Mouse (Mus musculus): ENCODE measurements around the gene Schip1.

Gene Schip1

GRCm38 (mm10) chr3:68592575-68592974, 528.0 kb downstream of the Schip1 start:
- no peak for DNase-seq

- DNase-seq, result no peak
Observed at GRCm38 (mm10) chr3:68593073-68593867, 528.7 kb downstream of the Schip1 start.

GRCm38 (mm10) chr3:68595316-68595925, 530.8 kb downstream of the Schip1 start:
- no peak for DNase-seq

GRCm38 (mm10) chr3:68596938-68597337, 532.3 kb downstream of the Schip1 start:
- DNase-seq, result no peak

GRCm38 (mm10) chr3:68602891-68603290, 538.3 kb downstream of the Schip1 start:
- no peak for DNase-seq

GRCm38 (mm10) chr3:68604467-68604866, 539.9 kb downstream of the Schip1 start:
- no peak for DNase-seq

GRCm38 (mm10) chr3:68604962-68605361, 540.4 kb downstream of the Schip1 start:
- DNase-seq, result no peak

- no peak for DNase-seq
Observed at GRCm38 (mm10) chr3:68605942-68606603, 541.5 kb downstream of the Schip1 start.

- no peak for DNase-seq
Observed at GRCm38 (mm10) chr3:68606730-68607129, 542.1 kb downstream of the Schip1 start.

- DNase-seq, result no peak
Observed at GRCm38 (mm10) chr3:68607336-68607735, 542.7 kb downstream of the Schip1 start.

GRCm38 (mm10) chr3:68608848-68609497, 544.4 kb downstream of the Schip1 start:
- DNase-seq, result no peak

GRCm38 (mm10) chr3:68610011-68610410, 545.4 kb downstream of the Schip1 start:
- no peak for DNase-seq

- DNase-seq, result no peak
Observed at GRCm38 (mm10) chr3:68610598-68611261, 546.1 kb downstream of the Schip1 start.

- no peak for DNase-seq
Observed at GRCm38 (mm10) chr3:68615042-68615810, 550.6 kb downstream of the Schip1 start.

- DNase-seq, result no peak
Observed at GRCm38 (mm10) chr3:68616363-68616762, 551.8 kb downstream of the Schip1 start.

GRCm38 (mm10) chr3:68617708-68618107, 553.1 kb downstream of the Schip1 start:
- DNase-seq, result no peak

- no peak for DNase-seq
Observed at GRCm38 (mm10) chr3:68619097-68619496, 554.5 kb downstream of the Schip1 start.

- no peak for DNase-seq
Observed at GRCm38 (mm10) chr3:68621971-68622370, 557.4 kb downstream of the Schip1 start.

- no peak for DNase-seq
Observed at GRCm38 (mm10) chr3:68623036-68623435, 558.4 kb downstream of the Schip1 start.

- no peak for DNase-seq
Observed at GRCm38 (mm10) chr3:68624471-68624870, 559.9 kb downstream of the Schip1 start.

- DNase-seq, result no peak
Observed at GRCm38 (mm10) chr3:68630261-68630660, 565.7 kb downstream of the Schip1 start.

- DNase-seq, result no peak
Observed at GRCm38 (mm10) chr3:68630821-68631220, 566.2 kb downstream of the Schip1 start.
